Mouse (Mus musculus): ENCODE results near the gene Gtpbp8. TPM values are rescaled to one million over a fixed set of nuclear protein-coding genes. Genes with fewer than 3 reads are reported as not detected.

Gtpbp8 gene
- total RNA-seq (2021), result 10 to 100 TPM; 14.9 to 17.8 TPM
- 13.5 and 14.1 TPM in 2 replicates for polyA plus RNA-seq (2012; rRNA removed)
- long read RNA-seq, transcript Gtpbp8-204 (6 exons, 3,415 nt), result major isoform, 15 of 22 reads
- long read RNA-seq, partial matches to known transcripts, result 1 of 22 reads
- long read RNA-seq, other reads (novel, unspliced or antisense), result 5 of 22 reads

DNA sequence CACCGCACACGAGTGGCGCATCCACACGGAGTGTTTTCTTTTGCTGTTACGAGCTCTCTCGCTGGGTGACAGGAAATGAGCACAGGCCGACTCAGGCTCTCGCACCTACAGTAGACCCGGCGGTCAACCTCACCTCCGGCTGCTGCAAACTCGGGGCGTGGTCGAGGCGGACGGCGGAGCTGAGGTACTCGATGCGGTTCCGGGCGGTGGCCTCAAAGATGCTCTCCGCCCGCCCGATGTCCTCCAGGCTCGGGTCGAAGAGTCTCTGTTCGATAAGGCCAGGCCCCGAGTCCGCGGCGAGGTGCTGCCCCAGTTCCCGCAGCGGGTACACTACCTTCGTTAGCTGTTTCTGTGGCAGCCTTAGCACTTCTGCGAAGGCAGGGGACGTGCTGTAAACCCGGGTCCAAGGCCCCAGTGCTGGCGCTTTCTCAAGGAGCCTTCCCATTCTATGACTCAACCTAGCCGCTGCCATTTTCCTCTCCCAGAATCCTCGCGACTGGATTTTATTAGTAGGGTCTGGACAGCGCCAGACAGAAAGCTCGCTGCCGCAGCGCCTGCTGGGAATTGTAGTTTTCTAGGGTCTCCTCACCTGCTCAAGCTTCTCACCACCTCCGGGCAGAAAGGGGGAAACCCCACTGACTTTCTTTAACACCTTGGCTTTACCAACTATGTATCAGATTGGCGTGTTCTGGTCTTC lies at the start of gene Gtpbp8:
Gtpbp8 (minus strand) TSS at position 498 of the 697 bp plus-strand sequence.
- peak; percentile 91 for DNase-seq

DNA sequence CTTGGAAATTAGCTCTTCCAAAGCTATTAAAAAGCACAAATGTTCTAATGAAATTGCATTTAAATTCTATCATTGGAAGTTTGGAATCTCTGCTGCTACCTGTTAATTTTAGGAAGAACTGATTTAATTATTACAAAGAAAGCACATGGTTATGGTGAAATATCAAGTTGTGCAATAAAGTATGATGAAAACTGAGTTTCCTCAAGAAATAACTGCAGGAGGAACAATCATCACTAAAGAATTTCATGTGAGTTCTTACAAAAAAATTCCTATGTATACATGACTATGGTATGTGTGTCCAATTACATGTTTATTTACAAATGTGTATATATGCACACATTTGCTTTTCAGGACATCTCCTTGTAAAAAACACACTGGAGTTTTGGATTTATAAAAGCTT lies 48.3 kb upstream of the Gtpbp8 start:
- no peak for DNase-seq

GRCm38 (mm10) chr16:44786934-44787333 lies 40.8 kb upstream of the Gtpbp8 start:
- DNase-seq, result no peak

GRCm38 (mm10) chr16:44780751-44781150 lies 34.6 kb upstream of the Gtpbp8 start:
- DNase-seq, result no peak

DNA sequence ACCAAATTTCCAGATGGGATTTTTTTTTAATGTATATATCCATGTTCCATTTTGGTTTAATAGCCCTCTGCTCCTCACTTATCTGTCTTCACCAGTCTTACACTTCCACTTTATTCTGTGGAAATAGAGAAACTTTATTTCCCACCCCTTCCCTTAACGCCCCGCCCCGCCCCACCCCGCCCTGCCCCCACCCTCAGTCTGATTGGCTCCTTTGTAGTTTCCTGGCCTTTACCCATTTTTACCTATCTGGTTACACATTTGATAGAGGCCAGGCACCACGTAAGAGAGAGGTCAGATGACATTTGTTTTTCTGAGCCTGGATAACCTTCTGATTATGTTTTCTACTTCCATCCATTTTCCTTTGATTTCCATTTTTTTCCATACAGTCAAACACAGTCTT lies 33.3 kb upstream of the Gtpbp8 start:
- DNase-seq, result no peak

- DNase-seq, result peak; percentile 28
Measured at GRCm38 (mm10) chr16:44778538-44779147, 32.5 kb upstream of the Gtpbp8 start.

GRCm38 (mm10) chr16:44774201-44774600 lies 28.0 kb upstream of the Gtpbp8 start:
- DNase-seq, result no peak

- DNase-seq, result no peak
Measured at GRCm38 (mm10) chr16:44773673-44774072, 27.5 kb upstream of the Gtpbp8 start.

DNA sequence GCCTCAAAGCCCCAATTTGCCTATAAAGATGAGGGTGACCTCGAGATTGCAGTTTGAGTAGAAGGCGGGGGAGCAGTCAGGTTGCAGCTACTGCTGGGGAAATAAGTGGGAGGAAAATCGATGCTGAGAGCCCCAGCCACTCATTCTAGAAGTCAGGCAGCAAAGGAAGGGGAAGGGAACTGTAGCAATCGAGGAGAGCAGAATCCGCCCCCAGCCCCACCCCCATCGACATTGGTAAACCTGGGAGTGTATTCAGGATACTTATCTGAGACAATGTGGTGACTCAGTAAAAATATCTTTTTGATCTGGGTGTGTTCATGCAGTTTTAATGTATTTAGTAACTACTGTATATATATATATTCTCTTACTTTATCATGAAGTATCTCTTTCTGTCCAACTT lies 26.4 kb upstream of the Gtpbp8 start:
- DNase-seq, result no peak

DNA sequence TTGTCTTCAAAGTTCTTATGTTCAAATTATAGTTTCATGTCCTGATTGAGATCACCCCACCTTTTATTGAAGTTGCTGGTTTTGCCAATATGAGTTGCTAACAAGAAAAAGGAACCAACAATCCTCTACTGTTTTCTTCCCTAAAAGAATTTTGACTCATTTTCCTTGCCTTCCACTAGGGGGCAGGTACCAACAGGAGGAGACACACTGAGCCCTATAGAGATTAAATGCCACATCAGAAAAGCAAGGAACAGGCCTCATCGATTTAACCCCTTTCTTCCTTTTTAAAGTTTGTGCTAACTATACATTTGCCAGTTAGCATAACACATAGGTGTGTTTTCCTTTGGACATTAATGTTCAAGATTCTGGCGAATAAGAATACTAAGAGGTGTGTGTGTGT lies 21.8 kb upstream of the Gtpbp8 start:
- no peak for DNase-seq

- no peak for DNase-seq
Measured at GRCm38 (mm10) chr16:44767506-44767905, 21.3 kb upstream of the Gtpbp8 start.

- DNase-seq, result no peak
Measured at GRCm38 (mm10) chr16:44766320-44766892, 20.2 kb upstream of the Gtpbp8 start.

- DNase-seq, result no peak
Measured at GRCm38 (mm10) chr16:44765555-44766319, 19.6 kb upstream of the Gtpbp8 start, which contains the start of gene Cd200r1. Gene Cd200r1 (plus strand): TSS chr16:44765736.

GRCm38 (mm10) chr16:44761811-44762210 lies 15.6 kb upstream of the Gtpbp8 start:
- DNase-seq, result no peak

DNA sequence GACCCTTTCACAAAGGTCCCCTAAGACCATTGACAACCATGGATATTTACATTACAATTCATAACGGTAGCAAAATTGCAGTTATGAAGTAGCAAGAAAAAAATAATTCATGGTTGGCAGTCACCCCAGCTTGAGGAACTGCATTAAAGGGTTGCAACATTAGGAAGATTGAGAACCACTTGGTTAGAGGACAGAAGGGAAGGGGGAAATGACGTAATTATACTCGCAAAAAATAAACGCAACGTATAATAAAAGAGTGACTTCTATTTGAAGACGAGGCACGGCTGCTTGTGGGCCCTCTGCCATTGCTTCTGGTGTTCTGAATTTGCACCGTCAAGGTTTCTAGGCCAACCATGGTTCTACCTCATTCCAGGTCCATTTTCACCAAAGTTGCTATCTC lies 11.5 kb upstream of the Gtpbp8 start:
- DNase-seq, result no peak

DNA sequence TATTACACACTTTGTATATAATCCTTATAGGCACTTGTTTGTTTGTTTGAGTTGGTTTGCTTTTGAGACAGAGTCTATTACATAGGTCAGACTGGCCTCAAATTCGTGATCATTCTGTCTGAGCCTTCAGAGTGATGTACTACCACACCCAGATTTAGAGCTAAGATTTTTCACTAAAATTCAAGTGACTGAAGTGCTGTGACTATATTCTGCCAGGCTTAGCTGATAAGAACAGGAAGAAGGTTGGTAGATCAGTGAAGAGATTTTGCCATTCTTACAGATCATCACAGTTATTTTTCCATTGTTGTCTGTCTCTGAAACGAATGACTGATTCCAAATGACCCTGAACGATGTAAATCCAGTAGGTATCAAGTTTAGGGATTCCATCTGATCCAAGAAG lies 1.8 kb upstream of the Gtpbp8 start:
- DNase-seq, result no peak

GRCm38 (mm10) chr16:44745471-44745865 lies 695 bp downstream of the Gtpbp8 start:
- DNase-seq, result no peak

DNA sequence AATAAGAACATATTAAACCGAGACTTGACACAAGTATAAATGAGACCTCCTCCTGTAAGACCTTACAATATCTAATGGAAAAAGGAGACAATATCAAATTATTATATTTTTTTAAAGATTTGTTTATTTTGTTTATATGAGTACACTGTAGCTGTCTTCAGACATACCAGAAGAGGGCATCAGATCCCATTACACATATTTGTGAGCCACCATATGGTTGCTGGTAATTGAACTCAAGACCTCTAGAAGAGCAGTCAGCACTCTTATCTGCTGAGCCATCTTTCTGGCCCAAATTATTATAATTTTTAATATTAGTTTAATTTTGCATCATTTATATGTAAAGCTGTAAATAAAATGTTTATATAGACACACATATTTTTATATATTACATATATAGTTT lies 3.4 kb downstream of the Gtpbp8 start:
- no peak for DNase-seq

GRCm38 (mm10) chr16:44736118-44736517 lies 10.0 kb downstream of the Gtpbp8 start:
- no peak for DNase-seq

DNA sequence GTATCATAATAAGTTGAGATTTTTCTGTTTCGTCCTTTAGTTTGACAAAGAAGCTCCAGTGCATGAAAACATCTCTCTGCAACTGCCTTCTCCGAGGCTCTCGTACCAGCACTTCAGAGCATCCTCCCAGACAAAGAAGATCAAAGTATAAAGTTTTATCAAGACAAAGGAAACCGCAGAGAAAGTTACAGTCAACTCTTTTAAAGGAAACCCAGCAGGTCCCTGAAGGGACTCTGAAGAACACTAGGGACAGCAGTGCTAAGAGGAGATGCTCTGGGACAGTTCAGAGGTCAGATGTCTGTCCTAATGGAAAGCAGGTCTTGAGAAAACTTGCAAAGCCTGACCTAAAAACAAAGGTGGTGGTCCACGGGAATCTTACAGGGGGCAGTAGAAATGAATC lies 10.5 kb downstream of the Gtpbp8 start:
- DNase-seq, result no peak

GRCm38 (mm10) chr16:44734059-44734458 lies 12.1 kb downstream of the Gtpbp8 start:
- DNase-seq, result no peak

GRCm38 (mm10) chr16:44727525-44727924 lies 18.6 kb downstream of the Gtpbp8 start:
- DNase-seq, result no peak
